Mouse (Mus musculus): ENCODE measurements at regions not wholly inside any gene's neighbourhood (a gene's known extent, or its start where the extent isn't known, plus 50 kb on each side); places are given as distances from the start of the nearest gene placed in this dataset.

DNA sequence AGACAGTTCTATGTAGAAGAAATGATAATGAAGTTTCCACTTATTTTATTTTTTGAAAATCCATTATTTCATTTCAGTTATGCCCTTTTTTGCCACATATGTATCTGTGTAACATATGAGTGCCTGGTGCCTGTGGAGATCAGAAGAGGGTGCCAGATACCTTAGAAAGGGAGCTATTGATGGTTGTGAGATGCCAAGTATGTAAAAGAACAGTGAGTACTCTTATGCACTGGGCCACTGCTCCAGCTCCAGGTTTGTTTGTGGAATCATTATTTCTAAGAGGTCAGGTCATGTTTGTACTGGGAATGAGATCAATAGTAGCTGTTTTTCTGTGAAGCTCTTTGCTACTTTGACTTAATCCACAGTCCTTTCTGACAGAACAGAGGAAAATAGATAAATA, 68.1 kb downstream of the Cenpw start:
- no peak for DNase-seq

DNA sequence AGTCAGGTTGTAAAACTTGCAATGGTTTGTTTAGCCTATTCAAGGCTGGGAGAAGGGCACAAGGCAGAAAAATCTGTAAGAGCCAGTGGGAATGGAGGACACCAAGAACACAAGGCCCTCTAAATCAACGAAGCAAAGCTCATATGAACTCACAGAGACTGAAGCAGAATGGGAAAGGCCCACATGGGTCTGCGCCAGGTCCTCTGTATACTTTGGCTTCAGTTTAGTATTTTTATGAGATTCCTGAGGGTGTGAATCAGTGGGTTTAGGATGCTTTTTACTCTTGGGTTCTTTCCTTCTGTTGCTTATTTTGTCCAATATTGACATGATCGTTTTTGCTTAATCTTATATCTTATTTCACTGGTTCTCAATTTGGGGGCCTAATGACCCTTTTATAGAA, 90.0 kb downstream of the Cenpw start:
- DNase-seq, result peak; percentile 17

DNA sequence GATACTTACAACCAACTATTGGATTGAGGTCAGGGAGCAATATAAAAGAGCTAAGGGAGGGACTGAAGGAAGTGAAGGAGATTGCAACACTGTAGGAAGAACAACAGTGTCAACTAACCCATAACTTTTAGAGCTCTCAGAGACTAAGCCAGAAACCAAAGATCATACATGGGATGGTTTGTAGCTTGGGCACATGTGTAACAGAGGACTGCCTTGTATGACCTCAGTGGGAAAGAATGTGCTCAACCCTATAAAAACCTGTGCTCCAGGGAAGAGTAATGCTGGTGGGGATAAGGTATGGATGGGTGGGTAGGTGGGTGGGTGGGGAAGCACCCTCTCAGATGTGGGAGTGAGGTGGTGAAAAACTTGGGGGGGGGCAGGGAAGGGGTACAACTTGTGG, 97.9 kb downstream of the Cenpw start:
- DNase-seq, result no peak

DNA sequence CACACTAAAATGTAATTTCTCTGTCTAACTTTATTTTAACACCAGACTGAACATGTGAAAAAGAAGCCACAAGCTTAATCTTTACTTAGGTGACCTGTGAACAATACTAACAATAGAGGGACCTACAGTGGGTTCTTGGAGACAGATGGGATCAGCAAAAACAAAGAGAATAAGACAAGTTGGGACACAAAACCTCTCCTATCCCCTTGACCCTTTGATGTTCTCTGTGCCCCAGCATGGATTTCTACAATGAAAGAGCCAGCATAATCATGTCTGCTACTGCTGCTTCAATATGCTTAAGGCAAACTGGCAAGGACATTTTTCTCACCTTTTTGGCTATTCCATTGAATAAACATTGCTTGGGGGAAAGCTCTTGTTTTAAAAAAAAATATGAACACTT, 105.8 kb downstream of the Cenpw start:
- DNase-seq, result no peak

DNA sequence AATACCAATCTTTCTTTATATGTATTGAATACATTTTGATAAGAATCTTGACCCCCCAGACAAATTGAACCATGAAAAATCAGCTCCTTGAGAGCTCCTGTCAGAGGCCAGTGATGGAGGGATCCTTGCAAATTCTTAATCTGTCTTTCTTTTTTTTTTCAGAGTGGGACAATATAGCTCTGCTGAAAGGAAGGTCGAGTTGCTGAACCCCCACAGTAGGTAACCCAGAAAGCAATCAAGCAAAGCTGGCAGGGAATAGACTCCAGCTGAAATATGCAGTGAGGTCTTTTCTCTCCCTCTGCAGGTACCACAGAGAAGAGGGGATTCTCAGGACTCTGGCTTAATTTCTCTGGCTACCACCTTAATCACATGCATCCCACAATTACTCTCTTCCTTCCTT, 108.8 kb downstream of the Cenpw start:
- no peak for DNase-seq

DNA sequence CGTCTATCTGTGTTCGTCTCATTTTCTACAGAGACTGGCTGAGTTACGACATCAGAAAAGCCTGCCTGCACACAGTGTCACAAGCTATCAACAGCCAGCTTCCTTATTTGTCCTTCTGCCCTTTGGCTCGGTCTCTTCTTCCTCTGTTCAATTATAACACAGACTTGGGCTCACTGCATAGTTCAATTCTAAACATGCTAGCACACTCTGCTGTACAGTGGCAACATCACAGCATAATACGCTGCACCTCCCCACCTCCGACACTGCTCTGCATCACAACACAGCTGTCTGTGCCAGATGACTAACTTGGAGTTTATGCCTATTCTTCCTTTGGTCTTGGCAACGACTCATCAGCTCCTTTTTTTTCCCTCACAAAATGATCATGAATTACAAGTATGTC, 111.0 kb downstream of the Cenpw start:
- peak; percentile 10 for DNase-seq

DNA sequence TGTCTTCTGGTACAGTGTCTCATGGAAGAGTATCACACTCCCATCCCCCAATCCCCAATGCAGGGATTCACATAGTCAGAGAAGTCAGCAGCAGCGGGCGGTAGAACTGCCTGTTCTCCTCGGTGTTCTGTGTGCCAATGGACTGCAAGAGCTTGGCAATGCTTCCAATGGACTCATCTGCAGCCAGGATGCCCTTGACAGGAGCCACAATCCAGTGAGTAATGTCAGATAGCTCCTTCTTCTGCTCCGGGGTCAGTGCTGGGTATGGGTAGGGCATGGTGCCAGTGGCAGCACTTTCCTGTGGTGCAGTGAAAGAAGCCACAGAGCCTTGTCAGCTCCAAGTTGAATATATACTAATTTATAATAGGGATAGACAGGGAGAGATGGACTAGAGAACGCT, 115.3 kb downstream of the Cenpw start:
- DNase-seq, result no peak

DNA sequence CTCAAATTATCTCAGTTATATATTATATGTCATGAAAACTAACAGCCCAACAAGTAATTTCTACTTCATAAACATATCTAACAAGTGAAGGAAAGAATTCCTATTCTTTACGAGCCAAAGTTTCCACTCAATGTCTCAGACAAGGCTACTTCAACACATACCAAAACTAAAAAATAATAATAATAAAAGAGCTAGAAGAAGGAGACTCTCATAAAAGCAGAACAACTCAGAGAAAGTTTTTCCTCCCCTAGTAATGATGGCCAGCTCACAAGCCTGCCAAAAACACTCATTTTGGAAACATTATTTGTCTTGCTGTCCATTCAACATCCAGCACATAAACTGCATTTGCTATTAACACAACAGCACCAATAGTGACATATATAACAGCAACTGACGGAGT, 133.7 kb downstream of the Cenpw start:
- DNase-seq, result no peak

DNA sequence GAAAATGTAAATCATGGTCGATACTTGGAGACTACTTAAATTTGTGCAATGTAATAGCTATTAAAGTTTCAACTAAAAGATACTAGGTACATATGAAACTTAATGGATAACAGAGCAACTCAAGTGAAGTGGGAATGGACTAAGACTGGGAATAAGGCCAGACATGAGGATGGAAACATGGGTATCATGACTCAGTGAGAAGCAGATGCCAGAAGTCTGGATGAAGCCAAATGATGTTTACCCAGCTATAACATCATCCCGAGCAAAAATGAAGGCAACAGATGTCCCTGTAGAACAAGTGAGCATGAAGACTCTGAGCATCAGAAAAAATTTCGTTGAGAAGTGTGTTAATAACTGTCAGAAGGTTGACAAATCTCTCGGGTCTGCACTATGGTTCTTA, 169.7 kb downstream of the Cenpw start:
- no peak for DNase-seq

DNA sequence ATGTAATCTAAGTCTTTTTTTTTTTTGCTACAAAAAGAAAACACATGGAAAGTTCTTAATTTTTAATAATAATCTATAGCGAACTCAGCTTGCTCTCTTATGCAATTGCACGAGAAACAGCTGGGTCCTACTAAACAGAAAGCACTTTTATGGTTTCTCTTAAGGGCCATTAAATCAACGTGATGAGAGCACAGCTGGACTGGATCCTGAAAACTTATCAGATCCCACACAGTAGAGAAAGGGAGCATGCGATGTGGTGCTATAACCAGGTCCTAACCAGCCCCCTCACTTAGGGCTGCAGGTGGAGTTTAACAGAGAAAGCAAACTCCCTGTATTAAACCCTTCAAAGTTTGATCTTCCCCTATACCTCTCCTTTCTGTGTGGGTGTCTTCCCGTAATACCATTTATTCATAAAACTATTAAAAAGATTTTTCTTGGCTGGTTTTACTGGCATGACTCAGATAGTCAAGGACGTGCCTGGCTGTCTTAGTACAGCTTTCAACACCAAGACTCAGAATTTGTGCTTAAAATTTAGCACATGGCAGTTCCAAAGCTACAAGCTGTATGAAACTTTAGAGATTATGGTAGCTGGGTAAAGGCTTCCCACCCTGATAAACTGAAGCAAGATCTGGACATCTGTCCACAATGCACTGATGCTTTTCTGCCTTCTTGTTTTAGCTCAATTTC, 197.3 kb downstream of the Cenpw start:
- no peak for DNase-seq

DNA sequence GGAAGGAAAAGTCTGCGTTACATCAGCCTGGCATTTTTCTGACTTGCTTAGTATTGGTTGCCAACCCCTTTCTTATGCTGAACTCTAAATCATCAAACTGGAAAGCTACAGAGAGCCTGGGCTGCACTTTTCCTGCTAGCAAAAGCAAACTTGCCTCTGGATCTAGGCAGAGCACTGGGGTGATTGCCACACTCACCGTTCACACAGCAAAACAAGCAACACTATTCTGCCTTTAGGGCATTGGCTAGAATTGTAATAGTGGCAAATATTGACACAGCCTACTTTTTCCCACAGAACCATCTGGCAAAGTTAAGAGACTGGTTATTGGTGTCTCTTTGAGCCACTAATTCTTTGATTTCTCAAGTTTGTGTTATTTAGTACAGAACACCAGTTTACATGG, 199.5 kb downstream of the Cenpw start:
- no peak for DNase-seq

DNA sequence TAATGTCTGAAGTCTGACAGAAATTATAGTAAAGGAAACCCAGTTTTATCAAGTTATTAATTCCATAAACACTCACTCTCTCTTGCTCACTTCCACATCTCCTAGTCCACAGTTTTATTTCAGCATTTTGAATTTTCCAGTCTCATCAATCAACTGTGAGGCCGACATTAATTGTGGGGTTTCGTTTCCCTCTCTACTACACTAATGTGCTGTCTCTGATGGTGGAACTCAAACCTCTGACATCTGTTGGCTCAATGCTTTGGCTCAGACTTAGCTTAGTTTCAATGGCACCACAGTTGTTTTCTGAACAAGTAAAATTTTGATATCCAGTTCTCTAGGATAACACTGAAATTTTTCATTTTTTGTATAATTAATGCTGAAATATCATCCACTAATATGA, 218.8 kb downstream of the Cenpw start:
- no peak for DNase-seq

Measured in heart, postnatal 4 days (tissue).